Mouse (Mus musculus): ENCODE measurements around the gene Rbm15. TPM values are rescaled to one million over a fixed set of nuclear protein-coding genes. Genes with fewer than 3 reads are reported as not detected.

Rbm15 gene
- polyA plus RNA-seq, 1 experiment = 8.1 TPM

DNA sequence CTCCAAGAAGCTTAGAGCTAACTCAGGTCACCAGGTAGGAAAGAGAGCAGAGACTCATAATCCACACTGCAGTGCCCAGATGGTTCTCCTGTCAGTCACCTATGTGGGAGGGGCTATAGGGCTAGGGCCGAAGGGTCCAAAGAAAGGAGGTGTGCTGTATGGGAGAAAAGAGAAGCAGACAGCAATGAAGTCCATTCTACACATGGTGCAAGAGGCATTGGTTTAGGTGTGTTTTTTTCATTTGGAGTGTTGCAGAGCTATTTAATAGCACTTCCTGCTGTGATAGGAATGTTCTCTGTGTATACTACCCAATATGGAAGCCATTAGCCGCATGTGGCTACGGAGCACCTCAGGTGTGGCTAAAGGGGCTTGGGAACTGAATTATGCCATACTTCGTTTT is 31.9 kb upstream of the Rbm15 start:
- DNase-seq (ENCODE audit: low read depth in 1 of 2, low spot score in 2 of 2) = no peak
- Histone ChIP-seq H3K27ac (ENCODE audit: insufficient read depth, low read length) (no peak overlapping the region), H3K4me3 (ENCODE audit: extremely low read depth, insufficient read depth, insufficient read length) (no peak overlapping the region), H3K4me1 (ENCODE audit: control insufficient read depth, insufficient read depth, insufficient read length) (no peaks in the 10 kb centered on the region), H3K27me3 (ENCODE audit: control insufficient read depth, insufficient read depth, low read length) (no peaks in the 10 kb centered on the region), H3K36me3 (ENCODE audit: control insufficient read depth, insufficient read depth, low read length) (no peaks in the 10 kb centered on the region)
- WGBS = 90% methylated on average over 4 of the region's 4 CpGs
- TF ChIP-seq POLR2A (IDR thresholded peaks at IDR 0.05; ENCODE audit: low read depth, low read length) (no peak), CTCF (IDR thresholded peaks at IDR 0.05; ENCODE audit: extremely low read depth, insufficient read depth, insufficient read length, insufficient replicate concordance) (no peak)

GRCm38 (mm10) chr3:107363391-107363790 is 29.9 kb upstream of the Rbm15 start:
- WGBS = 90% methylated on average over 5 of the region's 5 CpGs
- no peak for DNase-seq (ENCODE audit: low read depth in 1 of 2, low spot score in 2 of 2)
- no peak overlapping the region for H3K4me3 ChIP-seq (ENCODE audit: extremely low read depth, insufficient read depth, insufficient read length)
- no peaks in the 10 kb centered on the region for H3K4me1 ChIP-seq (ENCODE audit: control insufficient read depth, insufficient read depth, insufficient read length)
- H3K27me3 ChIP-seq (ENCODE audit: control insufficient read depth, insufficient read depth, low read length) = no peaks in the 10 kb centered on the region
- TF ChIP-seq POLR2A (IDR thresholded peaks at IDR 0.05; ENCODE audit: low read depth, low read length) (no peak), CTCF (IDR thresholded peaks at IDR 0.05; ENCODE audit: extremely low read depth, insufficient read depth, insufficient read length, insufficient replicate concordance) (no peak)
- no peaks in the 10 kb centered on the region for H3K36me3 ChIP-seq (ENCODE audit: control insufficient read depth, insufficient read depth, low read length)
- H3K27ac ChIP-seq (ENCODE audit: insufficient read depth, low read length) = no peak overlapping the region

GRCm38 (mm10) chr3:107360341-107360740 is 26.9 kb upstream of the Rbm15 start:
- 68% methylated on average over 4 of the region's 4 CpGs for WGBS
- H3K4me3 ChIP-seq (ENCODE audit: extremely low read depth, insufficient read depth, insufficient read length) = no peak overlapping the region
- no peaks in the 10 kb centered on the region for H3K27me3 ChIP-seq (ENCODE audit: control insufficient read depth, insufficient read depth, low read length)
- TF ChIP-seq CTCF (IDR thresholded peaks at IDR 0.05; ENCODE audit: extremely low read depth, insufficient read depth, insufficient read length, insufficient replicate concordance) (no peak), POLR2A (IDR thresholded peaks at IDR 0.05; ENCODE audit: low read depth, low read length) (no peak)
- DNase-seq (ENCODE audit: low read depth in 1 of 2, low spot score in 2 of 2) = no peak
- no peaks in the 10 kb centered on the region for H3K36me3 ChIP-seq (ENCODE audit: control insufficient read depth, insufficient read depth, low read length)
- H3K4me1 ChIP-seq (ENCODE audit: control insufficient read depth, insufficient read depth, insufficient read length) = no peaks in the 10 kb centered on the region
- H3K27ac ChIP-seq (ENCODE audit: insufficient read depth, low read length) = no peak overlapping the region

- no peaks in the 10 kb centered on the region for H3K4me1 ChIP-seq (ENCODE audit: control insufficient read depth, insufficient read depth, insufficient read length)
- no peak overlapping the region for H3K4me3 ChIP-seq (ENCODE audit: extremely low read depth, insufficient read depth, insufficient read length)
- DNase-seq (ENCODE audit: low read depth in 1 of 2, low spot score in 2 of 2) = no peak
- 90% methylated on average over 3 of the region's 3 CpGs for WGBS
- no peak overlapping the region for H3K27ac ChIP-seq (ENCODE audit: insufficient read depth, low read length)
- TF ChIP-seq CTCF (IDR thresholded peaks at IDR 0.05; ENCODE audit: extremely low read depth, insufficient read depth, insufficient read length, insufficient replicate concordance) = no peak
- no peak for TF ChIP-seq POLR2A (IDR thresholded peaks at IDR 0.05; ENCODE audit: low read depth, low read length)
- no peaks in the 10 kb centered on the region for H3K36me3 ChIP-seq (ENCODE audit: control insufficient read depth, insufficient read depth, low read length)
- H3K27me3 ChIP-seq (ENCODE audit: control insufficient read depth, insufficient read depth, low read length) = no peaks in the 10 kb centered on the region
Measured at GRCm38 (mm10) chr3:107357700-107358234, 24.3 kb upstream of the Rbm15 start.

GRCm38 (mm10) chr3:107356964-107357441 is 23.5 kb upstream of the Rbm15 start:
- H3K27ac ChIP-seq (ENCODE audit: insufficient read depth, low read length) = no peak overlapping the region
- TF ChIP-seq CTCF (IDR thresholded peaks at IDR 0.05; ENCODE audit: extremely low read depth, insufficient read depth, insufficient read length, insufficient replicate concordance) (peak; percentile 61; the same call in 1 of the 2 replicates), POLR2A (IDR thresholded peaks at IDR 0.05; ENCODE audit: low read depth, low read length) (no peak)
- H3K27me3 ChIP-seq (ENCODE audit: control insufficient read depth, insufficient read depth, low read length) = no peaks in the 10 kb centered on the region
- H3K4me3 ChIP-seq (ENCODE audit: extremely low read depth, insufficient read depth, insufficient read length) = no peak overlapping the region
- 5% methylated on average over 11 of the region's 11 CpGs for WGBS
- no peaks in the 10 kb centered on the region for H3K36me3 ChIP-seq (ENCODE audit: control insufficient read depth, insufficient read depth, low read length)
- no peaks in the 10 kb centered on the region for H3K4me1 ChIP-seq (ENCODE audit: control insufficient read depth, insufficient read depth, insufficient read length)
- peak; percentile 11 to 43 for DNase-seq (ENCODE audit: low read depth in 1 of 2, low spot score in 2 of 2)

- WGBS = 83% methylated on average over 5 of the region's 6 CpGs
- Histone ChIP-seq H3K27ac (ENCODE audit: insufficient read depth, low read length) (no peak overlapping the region), H3K36me3 (ENCODE audit: control insufficient read depth, insufficient read depth, low read length) (no peaks in the 10 kb centered on the region), H3K4me3 (ENCODE audit: extremely low read depth, insufficient read depth, insufficient read length) (no peak overlapping the region), H3K4me1 (ENCODE audit: control insufficient read depth, insufficient read depth, insufficient read length) (no peaks in the 10 kb centered on the region), H3K27me3 (ENCODE audit: control insufficient read depth, insufficient read depth, low read length) (no peaks in the 10 kb centered on the region)
- no peak for DNase-seq (ENCODE audit: low read depth in 1 of 2, low spot score in 2 of 2)
- TF ChIP-seq CTCF (IDR thresholded peaks at IDR 0.05; ENCODE audit: extremely low read depth, insufficient read depth, insufficient read length, insufficient replicate concordance) (no peak), POLR2A (IDR thresholded peaks at IDR 0.05; ENCODE audit: low read depth, low read length) (no peak)
Measured at GRCm38 (mm10) chr3:107355618-107356260, 22.3 kb upstream of the Rbm15 start.

DNA sequence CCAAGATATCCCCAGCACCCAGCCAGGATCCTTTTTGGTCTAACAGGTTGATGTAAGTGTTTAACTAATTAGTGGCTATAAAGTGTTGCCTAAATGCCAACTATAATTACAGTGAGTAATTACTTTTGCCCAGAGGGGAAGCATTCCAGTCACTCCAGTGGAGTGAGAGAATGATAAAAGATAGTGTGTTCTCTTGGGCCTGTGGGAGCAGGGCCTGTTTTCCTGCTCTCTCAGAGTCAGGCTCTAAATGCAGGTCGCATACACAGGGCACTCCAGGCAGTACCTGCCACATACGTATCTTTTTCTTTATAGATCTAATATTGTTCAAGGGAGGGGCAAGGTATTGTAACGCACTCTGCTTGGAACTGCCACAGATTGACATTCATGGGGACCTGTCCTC is 18.2 kb upstream of the Rbm15 start:
- DNase-seq (ENCODE audit: low read depth in 1 of 2, low spot score in 2 of 2) = no peak
- Histone ChIP-seq H3K4me3 (ENCODE audit: extremely low read depth, insufficient read depth, insufficient read length) (no peak overlapping the region), H3K36me3 (ENCODE audit: control insufficient read depth, insufficient read depth, low read length) (no peaks in the 10 kb centered on the region), H3K27me3 (ENCODE audit: control insufficient read depth, insufficient read depth, low read length) (no peaks in the 10 kb centered on the region), H3K27ac (ENCODE audit: insufficient read depth, low read length) (no peak overlapping the region), H3K4me1 (ENCODE audit: control insufficient read depth, insufficient read depth, insufficient read length) (no peaks in the 10 kb centered on the region)
- 93% methylated on average over 3 of the region's 3 CpGs for WGBS
- TF ChIP-seq CTCF (IDR thresholded peaks at IDR 0.05; ENCODE audit: extremely low read depth, insufficient read depth, insufficient read length, insufficient replicate concordance) (no peak), POLR2A (IDR thresholded peaks at IDR 0.05; ENCODE audit: low read depth, low read length) (no peak)
